Mouse (Mus musculus) small intestine, adult 2 months (tissue): ENCODE measurements at regions not wholly inside any gene's neighbourhood (a gene's known extent, or its start where the extent isn't known, plus 50 kb on each side); places are given as distances from the start of the nearest gene placed in this dataset.

ENCODE experiments used
- CTCF ChIP-seq: fragments of 200-500 bp; IDR thresholded peaks from 2 replicates; pipeline ENCODE4 v1.5.1; 2012; ENCODE audit warnings: low read depth, mild to moderate bottlenecking, control low read depth, inconsistent platforms, low read length, moderate library complexity, mixed read lengths; ENCODE audit not compliant: insufficient replicate concordance, insufficient read length; ENCODE audit errors: extremely low read depth
- POLR2A ChIP-seq: fragments of 200-500 bp; IDR thresholded peaks from 2 replicates; pipeline ENCODE4 v1.6.1; 2012; ENCODE audit warnings: low read depth, mild to moderate bottlenecking, control low read depth, inconsistent platforms, low read length, moderate library complexity

GRCm38 (mm10) chr14:120224202-120224846 lies 51.1 kb upstream of the Mbnl2 start:
- TF ChIP-seq CTCF: no peak
- no peak for TF ChIP-seq POLR2A
